Mouse (Mus musculus): ENCODE results near the gene Rab11fip3. TPM values are rescaled to one million over a fixed set of nuclear protein-coding genes. Genes with fewer than 3 reads are reported as not detected.

The Rab11fip3 gene
- polyA plus RNA-seq, 1 experiment = 19.7 TPM

GRCm38 (mm10) chr17:25951803-25952623, 117.3 kb downstream of the Rab11fip3 start, which contains the start of gene A930017K11Rik:
A930017K11Rik (minus strand) TSS chr17:25952565.
- Histone ChIP-seq H3K4me3 (no peak within 1 kb of the TSS), H3K4me2 (ENCODE audit: low read depth) (peak within 1 kb of the TSS; percentile 36), H3K27me3 (ENCODE audit: control insufficient read depth, insufficient read depth, insufficient read length) (peaks cover 47% of the 10 kb centered on the region), H3ac (ENCODE audit: control insufficient read depth, insufficient read length) (no peak within 1 kb of the TSS), H3K36me3 (ENCODE audit: control insufficient read depth, insufficient read depth) (no peaks in the 10 kb centered on the region), H3K79me2 (ENCODE audit: control insufficient read depth, insufficient read depth) (no peaks in the 10 kb centered on the region)
- TF ChIP-seq POLR2A (IDR thresholded peaks at IDR 0.05; ENCODE audit: insufficient read length, low read depth) = no peak
- no peak for TF ChIP-seq MYOD1 (IDR thresholded peaks at IDR 0.05; ENCODE audit: control insufficient read depth in 1 of 3, insufficient read length in 2 of 3, low read depth in 2 of 3)

GRCm38 (mm10) chr17:25951225-25951802, 118.0 kb downstream of the Rab11fip3 start:
- Histone ChIP-seq H3ac (ENCODE audit: control insufficient read depth, insufficient read length) (no peak overlapping the region), H3K27me3 (ENCODE audit: control insufficient read depth, insufficient read depth, insufficient read length) (peaks cover 53% of the 10 kb centered on the region)

GRCm38 (mm10) chr17:25950706-25951105, 118.6 kb downstream of the Rab11fip3 start:
- H3K4me3 ChIP-seq = no peak overlapping the region
- H3K27me3 ChIP-seq (ENCODE audit: control insufficient read depth, insufficient read depth, insufficient read length) = peaks cover 58% of the 10 kb centered on the region
- H3ac ChIP-seq (ENCODE audit: control insufficient read depth, insufficient read length) = no peak overlapping the region
- no peaks in the 10 kb centered on the region for H3K79me2 ChIP-seq (ENCODE audit: control insufficient read depth, insufficient read depth)
- no peaks in the 10 kb centered on the region for H3K36me3 ChIP-seq (ENCODE audit: control insufficient read depth, insufficient read depth)
- no peak for TF ChIP-seq CEBPB (IDR thresholded peaks at IDR 0.05; ENCODE audit: insufficient read depth, poor library complexity, severe bottlenecking)
- no peak for TF ChIP-seq POLR2AphosphoS2 (IDR thresholded peaks at IDR 0.05; ENCODE audit: insufficient read length, low read depth)
- H3K4me2 ChIP-seq (ENCODE audit: low read depth) = no peak overlapping the region

More at GRCm38 (mm10) chr17:25951225-25951802, 118.0 kb downstream of the Rab11fip3 start:
- Histone ChIP-seq H3K4me3 (no peak overlapping the region), H3K36me3 (ENCODE audit: control insufficient read depth, insufficient read depth) (no peaks in the 10 kb centered on the region), H3K4me2 (ENCODE audit: low read depth) (peak overlapping the region; percentile 36), H3K79me2 (ENCODE audit: control insufficient read depth, insufficient read depth) (no peaks in the 10 kb centered on the region)
- no peak for TF ChIP-seq E2F4 (IDR thresholded peaks at IDR 0.05; ENCODE audit: insufficient read depth)
- no peak for TF ChIP-seq MAX (IDR thresholded peaks at IDR 0.05; ENCODE audit: low read depth)
- no peak for TF ChIP-seq USF1 (IDR thresholded peaks at IDR 0.05; ENCODE audit: low read depth)
- no peak for TF ChIP-seq SRF (IDR thresholded peaks at IDR 0.05; ENCODE audit: control insufficient read depth, insufficient read length, low read depth)

DNA sequence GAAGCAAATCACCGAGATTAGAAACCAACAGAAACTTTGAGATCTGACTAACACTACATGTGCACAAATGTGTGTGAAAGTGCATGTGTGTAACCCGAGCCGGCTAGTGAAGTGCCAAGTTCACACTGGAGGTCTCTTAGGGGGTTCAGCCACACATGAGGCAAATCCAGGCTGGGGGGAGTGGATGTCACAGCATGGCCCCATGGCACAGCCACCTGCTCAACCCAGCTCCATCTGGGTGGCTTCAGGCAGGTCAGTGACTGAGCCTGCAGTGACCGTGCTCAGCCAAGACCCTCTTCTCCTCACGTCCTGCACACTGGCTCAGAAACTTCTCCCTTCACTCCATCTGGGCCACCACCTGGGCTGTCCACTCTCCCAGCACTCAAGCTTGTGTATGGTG, 119.4 kb downstream of the Rab11fip3 start:
- TF ChIP-seq E2F4 (IDR thresholded peaks at IDR 0.05; ENCODE audit: insufficient read depth) (no peak), TCF12 (IDR thresholded peaks at IDR 0.05; ENCODE audit: insufficient read depth, poor library complexity, severe bottlenecking) (no peak), SRF (IDR thresholded peaks at IDR 0.05; ENCODE audit: control insufficient read depth, insufficient read length, low read depth) (no peak), MYOD1 (IDR thresholded peaks at IDR 0.05; ENCODE audit: control insufficient read depth in 1 of 3, insufficient read length in 2 of 3, low read depth in 2 of 3) (no peak), POLR2AphosphoS2 (IDR thresholded peaks at IDR 0.05; ENCODE audit: insufficient read length, low read depth) (no peak), MAX (IDR thresholded peaks at IDR 0.05; ENCODE audit: low read depth) (no peak), CEBPB (IDR thresholded peaks at IDR 0.05; ENCODE audit: insufficient read depth, poor library complexity, severe bottlenecking) (no peak), POLR2A (IDR thresholded peaks at IDR 0.05; ENCODE audit: insufficient read length, low read depth) (no peak), REST (IDR thresholded peaks at IDR 0.05; ENCODE audit: insufficient read depth, insufficient read length) (no peak), MYOG (IDR thresholded peaks at IDR 0.05; ENCODE audit: control insufficient read depth in 1 of 3, insufficient read depth in 1 of 3, insufficient read length in 2 of 3, low read depth in 2 of 3) (no peak), USF1 (IDR thresholded peaks at IDR 0.05; ENCODE audit: low read depth) (no peak), TCF3 (IDR thresholded peaks at IDR 0.05; ENCODE audit: insufficient read length, low read depth) (no peak)
- no peaks in the 10 kb centered on the region for H3K79me2 ChIP-seq (ENCODE audit: control insufficient read depth, insufficient read depth)
- H3K4me2 ChIP-seq (ENCODE audit: low read depth) = no peak overlapping the region
- peaks cover 58% of the 10 kb centered on the region for H3K27me3 ChIP-seq (ENCODE audit: control insufficient read depth, insufficient read depth, insufficient read length)
- no peaks in the 10 kb centered on the region for H3K36me3 ChIP-seq (ENCODE audit: control insufficient read depth, insufficient read depth)
- no peak overlapping the region for H3ac ChIP-seq (ENCODE audit: control insufficient read depth, insufficient read length)
- no peak overlapping the region for H3K4me3 ChIP-seq

DNA sequence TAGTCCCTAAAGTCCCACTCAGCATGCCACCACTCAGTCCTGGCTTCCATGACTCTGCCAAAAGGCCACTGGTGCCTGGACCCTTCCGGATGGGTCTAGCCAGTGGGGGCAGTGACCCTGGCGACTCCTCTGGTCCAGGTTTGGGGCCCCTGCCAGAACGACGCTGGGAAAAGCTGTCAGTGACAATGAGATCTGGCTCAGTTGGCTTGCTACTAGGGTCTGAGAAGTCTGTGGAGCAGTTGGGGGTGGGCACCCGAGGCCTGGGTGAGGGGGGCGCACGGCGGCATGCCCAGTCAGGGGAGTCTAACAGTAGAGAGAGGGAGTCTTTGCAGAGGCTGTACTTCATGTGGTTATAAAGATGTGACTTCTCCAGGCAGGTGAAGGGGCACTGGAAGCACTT, 121.3 kb downstream of the Rab11fip3 start:
- H3K4me3 ChIP-seq = no peak overlapping the region
- H3K4me2 ChIP-seq (ENCODE audit: low read depth) = no peak overlapping the region
- no peaks in the 10 kb centered on the region for H3K79me2 ChIP-seq (ENCODE audit: control insufficient read depth, insufficient read depth)
- peaks cover 55% of the 10 kb centered on the region for H3K27me3 ChIP-seq (ENCODE audit: control insufficient read depth, insufficient read depth, insufficient read length)
- no peak for TF ChIP-seq MYOD1 (IDR thresholded peaks at IDR 0.05; ENCODE audit: control insufficient read depth in 1 of 3, insufficient read length in 2 of 3, low read depth in 2 of 3)
- TF ChIP-seq POLR2AphosphoS2 (IDR thresholded peaks at IDR 0.05; ENCODE audit: insufficient read length, low read depth) = no peak
- TF ChIP-seq MAX (IDR thresholded peaks at IDR 0.05; ENCODE audit: low read depth) = no peak
- TF ChIP-seq REST (IDR thresholded peaks at IDR 0.05; ENCODE audit: insufficient read depth, insufficient read length) = no peak
- TF ChIP-seq POLR2A (IDR thresholded peaks at IDR 0.05; ENCODE audit: insufficient read length, low read depth) = no peak
- no peak for TF ChIP-seq TCF3 (IDR thresholded peaks at IDR 0.05; ENCODE audit: insufficient read length, low read depth)
- TF ChIP-seq CEBPB (IDR thresholded peaks at IDR 0.05; ENCODE audit: insufficient read depth, poor library complexity, severe bottlenecking) = no peak
- TF ChIP-seq TCF12 (IDR thresholded peaks at IDR 0.05; ENCODE audit: insufficient read depth, poor library complexity, severe bottlenecking) = no peak
- TF ChIP-seq MYOG (IDR thresholded peaks at IDR 0.05; ENCODE audit: control insufficient read depth in 1 of 3, insufficient read depth in 1 of 3, insufficient read length in 2 of 3, low read depth in 2 of 3) = no peak
- no peak for TF ChIP-seq E2F4 (IDR thresholded peaks at IDR 0.05; ENCODE audit: insufficient read depth)
- TF ChIP-seq USF1 (IDR thresholded peaks at IDR 0.05; ENCODE audit: low read depth) = no peak
- TF ChIP-seq SRF (IDR thresholded peaks at IDR 0.05; ENCODE audit: control insufficient read depth, insufficient read length, low read depth) = no peak
- H3K36me3 ChIP-seq (ENCODE audit: control insufficient read depth, insufficient read depth) = no peaks in the 10 kb centered on the region
- H3ac ChIP-seq (ENCODE audit: control insufficient read depth, insufficient read length) = no peak overlapping the region

All from myocyte (in vitro differentiated cells).